Mouse (Mus musculus): ENCODE measurements around the gene Wdr35. TPM values are rescaled to one million over a fixed set of nuclear protein-coding genes. Genes with fewer than 3 reads are reported as not detected.

Wdr35 gene
- polyA plus RNA-seq, 1 experiment from 2014 or later: 3.9 TPM

GRCm38 (mm10) chr12:9050824-9051223, 77.1 kb downstream of the Wdr35 start:
- no peaks in the 10 kb centered on the region for H3K27me3 ChIP-seq (replicated peaks; ENCODE audit: control insufficient read depth, insufficient read depth, low read length)
- H3K4me1 ChIP-seq (replicated peaks; ENCODE audit: control insufficient read depth, insufficient read depth, low read length): no peaks in the 10 kb centered on the region
- WGBS: 19% methylated on average over 6 of the region's 6 CpGs
- H3K36me3 ChIP-seq (ENCODE audit: control insufficient read depth, insufficient read depth, low read length): no peaks in the 10 kb centered on the region
- H3K27ac ChIP-seq (ENCODE audit: low read depth, low read length): no peak overlapping the region
- no peak overlapping the region for H3K9ac ChIP-seq (ENCODE audit: low read depth, low read length)
- no peaks in the 10 kb centered on the region for H3K9me3 ChIP-seq (ENCODE audit: control insufficient read depth, low read length)
- H3K4me2 ChIP-seq: no peak overlapping the region
- DNase-seq (ENCODE audit: low spot score): no peak
- H3K4me3 ChIP-seq (ENCODE audit: low read depth, low read length): no peak overlapping the region
- ATAC-seq (replicated peaks; ENCODE audit: low FRiP score): no peak

- H3K4me2 ChIP-seq: no peak overlapping the region
- no peak overlapping the region for H3K4me3 ChIP-seq (ENCODE audit: low read depth, low read length)
- ATAC-seq (replicated peaks; ENCODE audit: low FRiP score) (peak; percentile 68), DNase-seq (ENCODE audit: low spot score) (peak; percentile 66)
- H3K9ac ChIP-seq (ENCODE audit: low read depth, low read length): no peak overlapping the region
- no peaks in the 10 kb centered on the region for H3K36me3 ChIP-seq (ENCODE audit: control insufficient read depth, insufficient read depth, low read length)
- 59% methylated on average over 8 of the region's 8 CpGs for WGBS
- H3K9me3 ChIP-seq (ENCODE audit: control insufficient read depth, low read length): peaks cover 2% of the 10 kb centered on the region; the same call in 1 of the 2 replicates
- H3K4me1 ChIP-seq (replicated peaks; ENCODE audit: control insufficient read depth, insufficient read depth, low read length): no peaks in the 10 kb centered on the region
- H3K27me3 ChIP-seq (replicated peaks; ENCODE audit: control insufficient read depth, insufficient read depth, low read length): no peaks in the 10 kb centered on the region
- H3K27ac ChIP-seq (ENCODE audit: low read depth, low read length): no peak overlapping the region
These were observed 78.6 kb downstream of the Wdr35 start for GRCm38 (mm10) chr12:9052075-9052829.

GRCm38 (mm10) chr12:9053345-9053744, 79.7 kb downstream of the Wdr35 start:
- H3K9ac ChIP-seq (ENCODE audit: low read depth, low read length): no peak overlapping the region

GRCm38 (mm10) chr12:9054012-9054411, 80.3 kb downstream of the Wdr35 start:
- ATAC-seq (replicated peaks; ENCODE audit: low FRiP score) (no peak), DNase-seq (ENCODE audit: low spot score) (no peak)
- Histone ChIP-seq H3K4me2 (no peak overlapping the region), H3K36me3 (ENCODE audit: control insufficient read depth, insufficient read depth, low read length) (no peaks in the 10 kb centered on the region), H3K27ac (ENCODE audit: low read depth, low read length) (no peak overlapping the region), H3K4me1 (replicated peaks; ENCODE audit: control insufficient read depth, insufficient read depth, low read length) (no peaks in the 10 kb centered on the region), H3K27me3 (replicated peaks; ENCODE audit: control insufficient read depth, insufficient read depth, low read length) (no peaks in the 10 kb centered on the region), H3K9ac (ENCODE audit: low read depth, low read length) (no peak overlapping the region), H3K4me3 (ENCODE audit: low read depth, low read length) (no peak overlapping the region), H3K9me3 (ENCODE audit: control insufficient read depth, low read length) (peaks cover 2% of the 10 kb centered on the region; the same call in 1 of the 2 replicates)
- 80% methylated on average over 2 of the region's 2 CpGs for WGBS

More at GRCm38 (mm10) chr12:9053345-9053744, 79.7 kb downstream of the Wdr35 start:
- no peak for ATAC-seq (replicated peaks; ENCODE audit: low FRiP score)
- Histone ChIP-seq H3K4me2 (no peak overlapping the region), H3K36me3 (ENCODE audit: control insufficient read depth, insufficient read depth, low read length) (no peaks in the 10 kb centered on the region), H3K4me3 (ENCODE audit: low read depth, low read length) (no peak overlapping the region), H3K9me3 (ENCODE audit: control insufficient read depth, low read length) (peaks cover 2% of the 10 kb centered on the region; the same call in 1 of the 2 replicates), H3K27ac (ENCODE audit: low read depth, low read length) (no peak overlapping the region), H3K4me1 (replicated peaks; ENCODE audit: control insufficient read depth, insufficient read depth, low read length) (no peaks in the 10 kb centered on the region), H3K27me3 (replicated peaks; ENCODE audit: control insufficient read depth, insufficient read depth, low read length) (no peaks in the 10 kb centered on the region)
- DNase-seq (ENCODE audit: low spot score): no peak
- WGBS: 70% methylated on average over 7 of the region's 7 CpGs

- Histone ChIP-seq H3K9me3 (ENCODE audit: control insufficient read depth, low read length) (peaks cover 2% of the 10 kb centered on the region; the same call in 1 of the 2 replicates), H3K4me1 (replicated peaks; ENCODE audit: control insufficient read depth, insufficient read depth, low read length) (no peaks in the 10 kb centered on the region), H3K4me3 (ENCODE audit: low read depth, low read length) (no peak overlapping the region), H3K4me2 (no peak overlapping the region), H3K9ac (ENCODE audit: low read depth, low read length) (no peak overlapping the region), H3K27me3 (replicated peaks; ENCODE audit: control insufficient read depth, insufficient read depth, low read length) (no peaks in the 10 kb centered on the region), H3K27ac (ENCODE audit: low read depth, low read length) (no peak overlapping the region), H3K36me3 (ENCODE audit: control insufficient read depth, insufficient read depth, low read length) (no peaks in the 10 kb centered on the region)
- no peak for ATAC-seq (replicated peaks; ENCODE audit: low FRiP score)
- no peak for DNase-seq (ENCODE audit: low spot score)
- WGBS: 67% methylated on average over 11 of the region's 11 CpGs
These were observed 81.6 kb downstream of the Wdr35 start for GRCm38 (mm10) chr12:9055269-9055668.

- WGBS: 94% methylated on average over 3 of the region's 3 CpGs
- H3K9ac ChIP-seq (ENCODE audit: low read depth, low read length): no peak overlapping the region
- no peak overlapping the region for H3K4me3 ChIP-seq (ENCODE audit: low read depth, low read length)
- no peaks in the 10 kb centered on the region for H3K27me3 ChIP-seq (replicated peaks; ENCODE audit: control insufficient read depth, insufficient read depth, low read length)
- no peaks in the 10 kb centered on the region for H3K36me3 ChIP-seq (ENCODE audit: control insufficient read depth, insufficient read depth, low read length)
- ATAC-seq (replicated peaks; ENCODE audit: low FRiP score): no peak
- no peaks in the 10 kb centered on the region for H3K4me1 ChIP-seq (replicated peaks; ENCODE audit: control insufficient read depth, insufficient read depth, low read length)
- peaks cover 2% of the 10 kb centered on the region; the same call in 1 of the 2 replicates for H3K9me3 ChIP-seq (ENCODE audit: control insufficient read depth, low read length)
- H3K27ac ChIP-seq (ENCODE audit: low read depth, low read length): no peak overlapping the region
- no peak for DNase-seq (ENCODE audit: low spot score)
- H3K4me2 ChIP-seq: no peak overlapping the region
These were observed 85.8 kb downstream of the Wdr35 start for GRCm38 (mm10) chr12:9059502-9059901.

GRCm38 (mm10) chr12:9059965-9060364, 86.3 kb downstream of the Wdr35 start:
- Histone ChIP-seq H3K9me3 (ENCODE audit: control insufficient read depth, low read length) (peaks cover 2% of the 10 kb centered on the region; the same call in 1 of the 2 replicates), H3K4me1 (replicated peaks; ENCODE audit: control insufficient read depth, insufficient read depth, low read length) (no peaks in the 10 kb centered on the region), H3K4me3 (ENCODE audit: low read depth, low read length) (no peak overlapping the region), H3K27me3 (replicated peaks; ENCODE audit: control insufficient read depth, insufficient read depth, low read length) (no peaks in the 10 kb centered on the region), H3K4me2 (no peak overlapping the region), H3K36me3 (ENCODE audit: control insufficient read depth, insufficient read depth, low read length) (no peaks in the 10 kb centered on the region), H3K9ac (ENCODE audit: low read depth, low read length) (no peak overlapping the region), H3K27ac (ENCODE audit: low read depth, low read length) (no peak overlapping the region)
- ATAC-seq (replicated peaks; ENCODE audit: low FRiP score): no peak
- 81% methylated on average over 9 of the region's 9 CpGs for WGBS
- no peak for DNase-seq (ENCODE audit: low spot score)

- Histone ChIP-seq H3K9ac (ENCODE audit: low read depth, low read length) (no peak overlapping the region), H3K36me3 (ENCODE audit: control insufficient read depth, insufficient read depth, low read length) (no peaks in the 10 kb centered on the region), H3K9me3 (ENCODE audit: control insufficient read depth, low read length) (no peaks in the 10 kb centered on the region), H3K27me3 (replicated peaks; ENCODE audit: control insufficient read depth, insufficient read depth, low read length) (no peaks in the 10 kb centered on the region), H3K4me3 (ENCODE audit: low read depth, low read length) (no peak overlapping the region), H3K4me2 (no peak overlapping the region), H3K27ac (ENCODE audit: low read depth, low read length) (no peak overlapping the region), H3K4me1 (replicated peaks; ENCODE audit: control insufficient read depth, insufficient read depth, low read length) (no peaks in the 10 kb centered on the region)
- 70% methylated on average over 6 of the region's 6 CpGs for WGBS
- no peak for ATAC-seq (replicated peaks; ENCODE audit: low FRiP score)
- DNase-seq (ENCODE audit: low spot score): no peak
These were observed 89.9 kb downstream of the Wdr35 start for GRCm38 (mm10) chr12:9063611-9064010.

- no peak overlapping the region for H3K9ac ChIP-seq (ENCODE audit: low read depth, low read length)
- H3K36me3 ChIP-seq (ENCODE audit: control insufficient read depth, insufficient read depth, low read length): no peaks in the 10 kb centered on the region
- ATAC-seq (replicated peaks; ENCODE audit: low FRiP score) (no peak), DNase-seq (ENCODE audit: low spot score) (no peak)
- H3K4me1 ChIP-seq (replicated peaks; ENCODE audit: control insufficient read depth, insufficient read depth, low read length): no peaks in the 10 kb centered on the region
- H3K9me3 ChIP-seq (ENCODE audit: control insufficient read depth, low read length): no peaks in the 10 kb centered on the region
- no peak overlapping the region for H3K4me3 ChIP-seq (ENCODE audit: low read depth, low read length)
- WGBS: 74% methylated on average over 1 of the region's 1 CpGs
- H3K27ac ChIP-seq (ENCODE audit: low read depth, low read length): no peak overlapping the region
- H3K4me2 ChIP-seq: no peak overlapping the region
- H3K27me3 ChIP-seq (replicated peaks; ENCODE audit: control insufficient read depth, insufficient read depth, low read length): no peaks in the 10 kb centered on the region
These were observed 97.4 kb downstream of the Wdr35 start for GRCm38 (mm10) chr12:9071058-9071457.

All from liver, embryonic 11.5 days (tissue).